Mouse (Mus musculus) erythroblast, embryonic 14.5 days (primary cell): Measurements from ENCODE around the gene Slc13a5.

Experiments
- GATA1 ChIP-seq: IDR thresholded peaks from 2 replicates; pipeline ENCODE4 v1.6.1; 2012; ENCODE audit warnings: low read length, inconsistent platforms, mixed read lengths
- TAL1 ChIP-seq: IDR thresholded peaks from 3 replicates; pipeline ENCODE4 v1.6.1; 2012; ENCODE audit warnings: low read length, inconsistent platforms, mixed read lengths

DNA sequence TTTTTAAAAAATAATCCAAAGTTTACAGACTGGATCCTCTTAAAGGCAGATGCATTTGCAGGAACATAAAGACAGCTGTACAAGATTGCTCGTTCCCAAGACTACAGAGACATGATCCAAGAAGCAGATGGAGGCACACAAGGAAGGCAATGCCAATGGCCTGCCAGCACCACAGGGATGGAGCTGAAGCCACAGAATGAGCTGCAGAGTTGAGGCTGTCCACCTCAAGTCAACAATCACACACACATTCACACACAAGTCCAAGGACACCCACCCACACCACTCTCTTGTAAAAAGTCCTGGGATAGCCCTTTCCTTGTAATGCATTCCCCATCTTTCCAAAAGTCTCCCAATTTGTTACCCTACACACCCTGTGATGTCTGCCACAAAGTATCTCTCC, 63.6 kb downstream of the Slc13a5 start:
- TF ChIP-seq GATA1 (no peak), TAL1 (no peak)
